Mouse (Mus musculus) heart, adult 2 months (tissue): ENCODE results near the gene Tmem179b. TPM values are rescaled to one million over a fixed set of nuclear protein-coding genes. Genes with fewer than 3 reads are reported as not detected.

Source experiments
- DNase-seq, 2 experiments: peaks; one replicate each; pipeline ENCODE4 v3.0.0; 2021
- H3K27ac ChIP-seq: fragments of 200-600 bp; 2 replicates; pipeline ENCODE4 v1.8.1; 2022
- H3K27me3 ChIP-seq: fragments of 200-500 bp; 2 replicates; pipeline ENCODE4 v1.6.1; 2012; ENCODE audit warnings: mild to moderate bottlenecking, low read length, inconsistent platforms, mixed read lengths; ENCODE audit not compliant: control insufficient read depth, insufficient read depth
- H3K36me3 ChIP-seq: fragments of 200-500 bp; 2 replicates; pipeline ENCODE4 v1.6.1; 2012; ENCODE audit warnings: low read length, inconsistent platforms; ENCODE audit not compliant: control insufficient read depth, insufficient read depth
- H3K4me1 ChIP-seq: fragments of 200-500 bp; 2 replicates; pipeline ENCODE4 v1.6.1; 2011; ENCODE audit warnings: low read length; ENCODE audit not compliant: control insufficient read depth, insufficient read depth
- H3K4me3 ChIP-seq: fragments of 200-600 bp; 2 replicates; pipeline ENCODE4 v1.8.1; 2022
- H3K79me2 ChIP-seq: fragments of 200-500 bp; replicated peaks from 2 replicates; pipeline ENCODE4 v1.6.1; 2012; ENCODE audit warnings: mild to moderate bottlenecking, inconsistent platforms, low read length, moderate library complexity, mixed read lengths; ENCODE audit not compliant: control insufficient read depth, insufficient read depth
- H3K9ac ChIP-seq: fragments of 200-500 bp; 2 replicates; pipeline ENCODE4 v1.6.1; 2012; ENCODE audit warnings: low read depth, mild to moderate bottlenecking, control low read depth, inconsistent platforms, low read length, mixed read lengths
- CTCF ChIP-seq: fragments of 200-600 bp; IDR thresholded peaks from 2 replicates; pipeline ENCODE4 v1.8.1; 2022; ENCODE audit warnings: antibody characterized with exemption, mild to moderate bottlenecking, moderate library complexity
- EP300 ChIP-seq: fragments of 200-500 bp; IDR thresholded peaks from 2 replicates; pipeline ENCODE4 v1.6.1; 2011; ENCODE audit warnings: low read depth, low read length, control low read depth; ENCODE audit not compliant: insufficient read depth
- POLR2A ChIP-seq: fragments of 200-500 bp; IDR thresholded peaks from 2 replicates; pipeline ENCODE4 v1.6.1; 2011; ENCODE audit warnings: mild to moderate bottlenecking, low read depth, low read length, control low read depth; ENCODE audit not compliant: insufficient read depth
- WGBS: fragments of 180-500 bp; shearing (Covaris S2); methylation state at CpG from one replicate; pipeline ENCODE4 v1.1.7; 2018; 5-methylcytosine and 5-hydroxymethylcytosine counted together
- intact Hi-C: fragments of 180-260 bp; cut with DNase I; formaldehyde crosslinking; loops from one replicate; pipeline ENCODE4 v1.15.1; 2025
- polyA plus RNA-seq: library from polyadenylated mRNA; depleted of rRNA; stranded (reverse); fragments of >200 nt; gene quantifications from 2 replicates; pipeline ENCODE4 v1.2.3, GENCODE M21; 2012
- total RNA-seq, 2 experiments: library from RNA; stranded (reverse); gene quantifications; 2 replicates each; pipeline ENCODE4 v1.2.3; 2021

Tmem179b gene
- total and polyA plus RNA-seq, 3 experiments, result 14.8 to 44.5 (median 17.1) TPM

DNA sequence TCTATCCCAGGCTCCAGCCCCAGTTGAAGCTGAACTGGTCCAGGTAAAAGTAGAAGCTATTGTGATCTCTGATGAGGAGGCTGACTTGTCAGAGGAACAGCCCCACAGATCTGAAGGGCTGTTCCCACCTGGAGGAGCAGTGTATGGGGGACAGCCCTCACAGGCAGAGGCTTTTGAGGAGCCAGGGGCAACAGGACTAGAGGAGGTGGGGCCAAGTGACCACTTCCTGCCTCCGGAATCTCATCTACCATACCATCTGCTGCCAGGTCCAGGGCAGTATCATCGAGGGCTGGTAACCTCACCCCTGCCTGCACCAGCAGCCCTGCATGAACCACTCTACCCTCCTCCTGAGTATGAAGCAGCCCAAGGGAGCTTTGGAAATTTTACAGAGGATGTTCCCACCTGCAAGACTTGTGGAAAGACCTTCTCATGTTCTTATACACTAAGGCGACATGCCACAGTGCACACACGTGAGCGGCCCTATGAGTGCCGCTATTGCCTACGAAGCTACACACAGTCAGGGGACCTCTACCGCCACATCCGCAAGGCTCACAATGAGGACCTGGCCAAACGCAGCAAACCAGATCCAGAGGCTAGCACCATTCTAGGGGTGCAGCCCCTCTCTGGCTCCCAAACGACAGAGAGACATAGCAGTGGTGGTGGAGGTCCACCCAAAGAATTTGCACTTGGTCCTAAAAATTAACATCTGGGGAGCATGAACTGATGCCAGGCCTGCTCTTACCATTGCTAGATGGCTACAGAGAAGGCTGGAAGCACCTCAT lies 29.8 kb upstream of the Tmem179b start:
- Histone ChIP-seq H3K4me3 (no peak overlapping the region), H3K36me3 (no peaks in the 10 kb centered on the region), H3K4me1 (no peaks in the 10 kb centered on the region; the same call in 1 of the 2 replicates), H3K79me2 (0 out of 2 replicates have a peak, but pooled peaks cover 1% of the 10 kb centered on the region), H3K27me3 (no peaks in the 10 kb centered on the region), H3K27ac (no peak overlapping the region), H3K9ac (no peak overlapping the region)
- no peak for TF ChIP-seq EP300
- TF ChIP-seq POLR2A, result no peak
- no peak for TF ChIP-seq CTCF
- intact Hi-C loops, result loop anchor here (2.0 to 5.0 kb wide), 2 partner anchors 15 to 82 kb away; partner anchors contain the start of genes Slc3a2 and Ttc9c
- WGBS, result 87% methylated on average over 11 of the region's 11 CpGs
- no peak for DNase-seq

- DNase-seq, result no peak
- 82% methylated on average over 9 of the region's 9 CpGs for WGBS
- no peaks in the 10 kb centered on the region; the same call in 1 of the 2 replicates for H3K4me1 ChIP-seq
- no peaks in the 10 kb centered on the region for H3K27me3 ChIP-seq
- H3K4me3 ChIP-seq, result no peak overlapping the region
- no peak overlapping the region for H3K9ac ChIP-seq
- intact Hi-C loops, result loop anchor here (2.0 to 5.0 kb wide), 2 partner anchors 16 to 81 kb away; partner anchors contain the start of genes Slc3a2 and Ttc9c
- TF ChIP-seq CTCF, result no peak
- TF ChIP-seq EP300, result no peak
- no peak for TF ChIP-seq POLR2A
- H3K27ac ChIP-seq, result no peak overlapping the region; the same call in 1 of the 2 replicates
- H3K36me3 ChIP-seq, result no peaks in the 10 kb centered on the region
- 0 out of 2 replicates have a peak, but pooled peaks cover 1% of the 10 kb centered on the region for H3K79me2 ChIP-seq
Measured at GRCm38 (mm10) chr19:8803204-8803780, 29.0 kb upstream of the Tmem179b start.

DNA sequence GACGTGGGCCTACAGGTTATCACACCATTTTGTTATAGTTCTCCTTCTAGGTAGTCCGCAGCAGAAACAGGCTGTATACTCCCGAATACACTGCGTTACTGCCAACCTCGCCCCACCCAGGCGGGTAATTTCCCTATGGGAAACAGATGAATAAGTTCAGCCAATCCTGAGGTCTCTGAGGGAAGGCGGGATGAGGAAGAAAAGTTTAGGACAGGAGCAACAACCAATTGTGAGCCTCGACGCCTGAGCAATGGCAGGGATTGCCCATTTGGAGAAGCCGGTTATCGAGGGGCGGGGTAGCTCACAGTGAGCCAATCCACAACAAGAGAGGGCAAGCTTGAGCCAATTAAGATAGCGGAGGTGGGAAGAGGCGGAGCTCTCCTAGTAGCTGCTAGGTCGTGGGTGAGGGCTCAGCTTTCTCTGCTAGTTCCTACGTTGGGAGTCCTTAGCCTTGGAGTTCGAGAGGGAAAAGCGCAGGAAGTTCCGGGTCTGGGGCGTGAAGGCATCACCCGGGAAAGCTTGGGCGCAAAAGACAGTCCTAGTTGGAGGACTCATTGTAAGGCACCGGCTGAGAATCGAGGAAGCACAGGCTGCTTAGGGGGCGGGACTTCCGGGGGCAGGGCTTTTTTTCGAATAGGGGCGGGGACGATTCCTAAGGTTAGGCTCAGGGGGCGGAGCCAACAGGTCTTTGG lies 28.0 kb upstream of the Tmem179b start, which contains the start of gene Zbtb3:
Gene Zbtb3 (plus strand): TSS at position 426 of the 692 bp plus-strand sequence.
- TF ChIP-seq EP300, result no peak; the same call in 1 of the 2 replicates
- TF ChIP-seq CTCF, result no peak
- TF ChIP-seq POLR2A, result peak; percentile 94
- H3K4me1 ChIP-seq, result no peaks in the 10 kb centered on the region; the same call in none of the 2 replicates
- WGBS, result 1% methylated on average over 30 of the region's 30 CpGs
- intact Hi-C loops, result loop anchor here (2.0 to 5.0 kb wide), 2 partner anchors 17 to 80 kb away; partner anchors contain the start of genes Slc3a2 and Ttc9c
- 0 out of 2 replicates have a peak, but pooled peaks cover 1% of the 10 kb centered on the region for H3K79me2 ChIP-seq
- no peaks in the 10 kb centered on the region for H3K27me3 ChIP-seq
- H3K36me3 ChIP-seq, result no peaks in the 10 kb centered on the region; the same call in 1 of the 2 replicates
- DNase-seq, result peak; percentile 88 to 96
- peak within 1 kb of the TSS; percentile 85 for H3K4me3 ChIP-seq
- peak within 1 kb of the TSS; percentile 83 for H3K27ac ChIP-seq
- H3K9ac ChIP-seq, result peak within 1 kb of the TSS; percentile 60

DNA sequence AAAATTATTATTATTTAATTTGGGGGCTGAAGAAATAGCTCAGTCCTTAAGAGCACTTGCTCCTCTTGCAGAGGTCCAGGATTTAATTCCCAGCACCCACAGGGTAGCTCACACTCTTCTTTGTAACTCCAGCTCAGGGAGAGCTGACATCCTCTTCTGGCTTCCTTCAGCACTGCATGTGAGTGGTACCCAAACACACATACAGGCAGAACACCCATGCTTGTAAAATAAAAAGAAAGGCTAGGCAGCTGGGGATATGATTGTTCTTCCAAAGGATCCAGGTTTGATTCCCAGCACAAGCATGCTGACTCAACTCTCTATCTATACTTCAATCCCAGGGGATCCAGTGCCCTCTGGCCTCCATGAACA lies 24.7 kb upstream of the Tmem179b start:
- intact Hi-C loops, result loop anchor here (2.0 kb wide), 2 partner anchors 24 to 72 kb away; partner anchors contain the start of genes Tmem179b and Ubxn1
- peak overlapping the region; percentile 83; the same call in 1 of the 2 replicates for H3K4me3 ChIP-seq
- no peaks in the 10 kb centered on the region; the same call in none of the 2 replicates for H3K4me1 ChIP-seq
- 0 out of 2 replicates have a peak, but pooled peaks cover under 1% of the 10 kb centered on the region for H3K79me2 ChIP-seq
- no peak overlapping the region for H3K9ac ChIP-seq
- peaks cover 3% of the 10 kb centered on the region; the same call in 1 of the 2 replicates for H3K36me3 ChIP-seq
- no peaks in the 10 kb centered on the region for H3K27me3 ChIP-seq
- peak overlapping the region; percentile 81 for H3K27ac ChIP-seq
- DNase-seq, result no peak
- TF ChIP-seq CTCF (peak; percentile 11; the same call in 1 of the 2 replicates), POLR2A (no peak), EP300 (no peak)

- 1% methylated on average over 25 of the region's 25 CpGs for WGBS
- H3K4me1 ChIP-seq, result no peaks in the 10 kb centered on the region; the same call in none of the 2 replicates
- H3K27ac ChIP-seq, result peak within 1 kb of the TSS; percentile 81
- H3K9ac ChIP-seq, result peak within 1 kb of the TSS; percentile 80
- H3K36me3 ChIP-seq, result peaks cover 3% of the 10 kb centered on the region; the same call in 1 of the 2 replicates
- TF ChIP-seq EP300 (0 out of 2 replicates have a peak, but pooled peaks have one; percentile 59), POLR2A (peak; percentile 92), CTCF (no peak)
- intact Hi-C loops, result loop anchor here (2.0 kb wide), 2 partner anchors 24 to 72 kb away; partner anchors contain the start of genes Tmem179b and Ubxn1
- no peaks in the 10 kb centered on the region for H3K27me3 ChIP-seq
- H3K79me2 ChIP-seq, result no peaks in the 10 kb centered on the region
- peak within 1 kb of the TSS; percentile 83 for H3K4me3 ChIP-seq
- peak; percentile 90 to 93 for DNase-seq
Measured at GRCm38 (mm10) chr19:8798264-8798946, 24.1 kb upstream of the Tmem179b start, which contains the start of gene Polr2g. Gene Polr2g, minus strand, starts transcription at chr19:8798577.
